Mouse (Mus musculus) heart, embryonic 14.5 days (tissue): Measurements from ENCODE around the gene Wnt9b. TPM values are rescaled to one million over a fixed set of nuclear protein-coding genes. Genes with fewer than 3 reads are reported as not detected.

ENCODE experiments used
- ATAC-seq: fragments of 200-750 bp; cut with Nextera tagmentation; 2 replicates; pipeline ENCODE4 v1.8.0; 2017; ENCODE audit warnings: low read depth, moderate TSS enrichment; ENCODE audit not compliant: insufficient number of reproducible peaks, insufficient read depth, low FRiP score
- H3K27ac ChIP-seq, 2 experiments: fragments of 200-500 bp in 1 of 2; fragments of 300-500 bp in 1 of 2; sonication (generic) in 1 of 2; replicated peaks in 1 of 2; 2 replicates each; pipeline ENCODE4 v1.5.1; 2012 to 2014; ENCODE audit warnings: low read depth in 2 of 2, low read length in 2 of 2, control low read depth in 1 of 2, mild to moderate bottlenecking in 1 of 2, mixed read lengths in 1 of 2; ENCODE audit not compliant: control insufficient read depth in 1 of 2, insufficient read depth in 1 of 2
- H3K27me3 ChIP-seq: fragments of 300-500 bp; sonication (generic); 2 replicates; pipeline ENCODE4 v1.6.1; 2014; ENCODE audit warnings: mild to moderate bottlenecking, low read length, control low read depth; ENCODE audit not compliant: control insufficient read depth, insufficient read depth
- H3K36me3 ChIP-seq: fragments of 300-500 bp; sonication (generic); 2 replicates; pipeline ENCODE4 v1.6.1; 2014; ENCODE audit warnings: mild to moderate bottlenecking, control low read depth, low read length, mixed read lengths; ENCODE audit not compliant: control insufficient read depth, insufficient read depth
- H3K4me1 ChIP-seq, 2 experiments: fragments of 200-500 bp in 1 of 2; fragments of 300-500 bp in 1 of 2; sonication (generic) in 1 of 2; 2 replicates each; pipeline ENCODE4 v1.6.1; 2012 to 2014; ENCODE audit warnings: low read length in 2 of 2, control low read depth in 1 of 2, mixed read lengths in 1 of 2; ENCODE audit not compliant: control insufficient read depth in 2 of 2, insufficient read depth in 2 of 2
- H3K4me2 ChIP-seq: fragments of 300-500 bp; sonication (generic); 2 replicates; pipeline ENCODE4 v1.6.1; 2014; ENCODE audit warnings: mild to moderate bottlenecking, low read length
- H3K4me3 ChIP-seq, 2 experiments: fragments of 200-500 bp in 1 of 2; fragments of 300-500 bp in 1 of 2; sonication (generic) in 1 of 2; 2 replicates each; pipeline ENCODE4 v1.5.1; 2012 to 2014; ENCODE audit warnings: low read length in 2 of 2, mild to moderate bottlenecking in 2 of 2, control low read depth in 1 of 2, low read depth in 1 of 2, moderate library complexity in 1 of 2; ENCODE audit not compliant: control insufficient read depth in 1 of 2, insufficient read depth in 1 of 2
- H3K9ac ChIP-seq: fragments of 300-500 bp; sonication (generic); 2 replicates; pipeline ENCODE4 v1.6.1; 2014; ENCODE audit warnings: mild to moderate bottlenecking, low read length
- H3K9me3 ChIP-seq: fragments of 300-500 bp; sonication (generic); 2 replicates; pipeline ENCODE4 v1.6.1; 2016; ENCODE audit warnings: low read length, control low read depth; ENCODE audit not compliant: control insufficient read depth
- WGBS: fragments of 180-500 bp; shearing (Covaris S2); extraction: QIAGEN DNeasy Blood & Tissue Kit; methylation state at CpG from one replicate; pipeline ENCODE4 v1.1.7; 2014; 5-methylcytosine and 5-hydroxymethylcytosine counted together
- polyA plus RNA-seq: library from polyadenylated mRNA; unstranded; fragments of >200 nt; fragmentation: Nextera tagmentation; extraction: Ambion mirVana; gene quantifications from 2 replicates; pipeline ENCODE4 v1.2.1, GENCODE M21; 2014

Wnt9b gene
- polyA plus RNA-seq, 1 experiment from 2014 or later: 0.45 TPM

DNA sequence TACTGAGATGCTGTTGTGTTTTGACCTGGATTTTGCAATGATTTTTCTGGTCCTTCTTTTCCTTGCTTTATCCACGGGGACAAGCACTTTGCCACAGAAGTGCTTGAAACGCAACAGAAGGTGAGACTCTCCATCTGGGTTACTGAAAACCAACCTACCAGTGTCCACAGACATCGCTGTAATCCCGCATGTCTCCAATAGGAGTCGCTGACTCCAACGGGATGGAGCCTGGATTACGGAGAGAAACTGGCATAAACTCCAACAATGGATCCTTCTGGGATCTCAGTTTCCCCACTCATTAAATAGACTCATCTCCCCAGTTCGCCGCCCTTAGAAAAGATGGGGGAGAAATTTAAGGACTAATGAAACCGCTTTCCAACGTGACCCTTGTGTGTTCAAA is 8.4 kb upstream of the Wnt9b start:
- Histone ChIP-seq H3K27ac (no peak overlapping the region), H3K4me1 (no peaks in the 10 kb centered on the region), H3K9ac (no peak overlapping the region), H3K9me3 (no peaks in the 10 kb centered on the region), H3K4me2 (no peak overlapping the region), H3K36me3 (no peaks in the 10 kb centered on the region), H3K4me3 (no peak overlapping the region), H3K27me3 (peaks cover 9% of the 10 kb centered on the region)
- WGBS: 40% methylated on average over 11 of the region's 11 CpGs
- ATAC-seq: no peak

GRCm38 (mm10) chr11:103750612-103751011 is 991 bp upstream of the Wnt9b start:
- H3K4me1 ChIP-seq: peaks cover 0 to 7% of the 10 kb centered on the region in 2 experiments; a peak in 2 of 4 replicates
- ATAC-seq: no peak
- WGBS: 64% methylated on average over 3 of the region's 3 CpGs

DNA sequence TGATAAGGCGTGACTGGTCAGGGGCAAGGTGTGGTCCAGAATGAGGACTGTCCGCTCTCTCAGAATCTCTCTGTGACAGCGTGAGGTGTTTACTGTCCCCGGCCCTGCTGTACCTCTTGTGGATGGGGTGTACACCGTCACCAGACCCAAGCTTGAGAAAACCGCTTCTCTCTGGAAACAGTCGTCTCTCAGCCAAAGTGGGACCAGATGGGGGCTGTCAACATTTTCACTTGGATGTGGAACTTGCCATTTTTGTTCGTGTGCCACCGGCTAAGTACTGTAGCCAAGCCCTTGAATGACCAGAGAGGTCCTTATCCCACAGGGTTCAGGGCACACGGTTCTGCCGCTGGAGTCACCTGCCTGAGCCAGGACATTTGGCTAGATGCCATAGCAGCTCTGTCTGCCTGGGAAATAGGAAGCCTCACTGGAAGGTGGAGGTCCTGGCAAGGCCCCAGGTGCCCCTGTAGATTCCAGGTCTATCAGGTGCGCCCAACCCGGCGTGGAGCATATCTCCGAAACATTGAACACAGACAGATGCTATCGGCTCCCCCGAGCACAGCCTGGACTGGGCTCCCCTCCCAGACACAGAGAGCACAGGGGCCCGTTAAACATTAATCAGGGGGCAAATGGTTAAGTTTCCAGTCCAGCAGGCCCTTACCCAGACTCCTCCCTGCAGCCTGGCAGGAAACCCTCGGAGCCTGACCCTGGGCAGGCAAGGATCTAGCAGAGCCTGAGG is 14.4 kb downstream of the Wnt9b start:
- no peak overlapping the region for H3K9ac ChIP-seq
- H3K27me3 ChIP-seq: no peaks in the 10 kb centered on the region
- WGBS: 66% methylated on average over 19 of the region's 19 CpGs
- peaks cover 4 to 6% of the 10 kb centered on the region in 2 experiments; a peak in 1 of 4 replicates for H3K4me1 ChIP-seq
- no peaks in the 10 kb centered on the region for H3K36me3 ChIP-seq
- ATAC-seq: no peak
- H3K4me3 ChIP-seq: no peak overlapping the region
- no peak overlapping the region for H3K27ac ChIP-seq
- no peak overlapping the region for H3K4me2 ChIP-seq
- no peaks in the 10 kb centered on the region for H3K9me3 ChIP-seq

More at GRCm38 (mm10) chr11:103750612-103751011, 991 bp upstream of the Wnt9b start:
- no peaks in the 10 kb centered on the region for H3K9me3 ChIP-seq
- H3K36me3 ChIP-seq: no peaks in the 10 kb centered on the region
- peaks cover 79% of the 10 kb centered on the region for H3K27me3 ChIP-seq
- no peak overlapping the region for H3K4me2 ChIP-seq
- H3K4me3 ChIP-seq: no peak overlapping the region
- no peak overlapping the region for H3K9ac ChIP-seq
- H3K27ac ChIP-seq: no peak overlapping the region

DNA sequence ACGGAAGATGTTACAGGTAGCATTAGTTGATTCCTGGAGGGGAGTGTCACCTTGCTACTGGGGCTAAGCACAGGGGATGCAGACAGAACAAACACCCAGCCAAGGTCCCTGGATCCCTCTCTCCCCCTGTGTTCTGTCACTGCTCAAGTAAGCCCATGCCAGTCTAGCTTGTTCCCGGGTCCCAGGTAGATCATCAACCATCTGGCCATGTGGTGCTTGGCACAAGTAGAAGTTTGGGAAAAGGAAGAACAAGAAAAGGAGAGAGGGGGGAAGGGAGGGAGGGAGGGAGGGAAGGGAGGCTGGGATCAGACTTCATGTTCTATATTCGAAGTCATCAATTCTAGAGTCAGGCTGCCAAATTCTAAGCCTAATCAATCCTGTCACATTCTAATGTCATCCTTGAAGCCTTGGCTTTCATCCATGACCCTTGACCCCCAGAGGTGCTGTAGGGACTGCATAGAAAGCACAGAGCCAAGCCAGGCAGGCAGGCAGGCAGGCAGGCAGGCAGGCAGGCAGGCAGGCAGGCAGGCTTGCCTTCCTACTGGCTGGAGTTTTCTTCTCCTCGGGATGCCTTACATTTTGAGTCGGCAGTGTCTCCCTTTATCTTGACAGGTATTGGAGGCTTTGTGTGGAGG is 15.1 kb downstream of the Wnt9b start:
- Histone ChIP-seq H3K4me2 (no peak overlapping the region), H3K4me1 (peaks cover 4 to 6% of the 10 kb centered on the region in 2 experiments; a peak in 1 of 4 replicates), H3K27ac (no peak overlapping the region), H3K9me3 (no peaks in the 10 kb centered on the region), H3K36me3 (no peaks in the 10 kb centered on the region), H3K4me3 (no peak overlapping the region), H3K27me3 (no peaks in the 10 kb centered on the region; the same call in 1 of the 2 replicates), H3K9ac (no peak overlapping the region)
- no peak for ATAC-seq
- WGBS: 54% methylated on average over 5 of the region's 5 CpGs

DNA sequence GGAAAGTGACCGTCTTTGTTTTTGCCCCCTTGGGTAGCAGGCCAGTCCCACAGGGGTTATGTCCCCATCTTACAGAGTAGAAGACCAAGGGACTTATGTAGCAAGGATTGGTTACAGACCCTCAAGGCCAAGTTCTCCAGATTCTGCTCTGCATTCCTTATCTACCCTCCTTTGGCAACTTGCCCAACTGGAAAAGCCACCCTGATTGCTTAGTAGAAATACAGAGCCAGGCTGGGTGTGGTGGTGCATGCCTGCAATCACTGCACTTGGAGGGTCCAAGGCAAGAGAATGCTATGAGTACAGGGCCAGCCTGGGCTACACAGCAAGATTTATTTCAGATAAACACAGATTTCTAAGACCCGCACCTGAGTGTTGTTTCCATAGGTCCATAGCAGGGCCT is 15.7 kb downstream of the Wnt9b start:
- no peaks in the 10 kb centered on the region for H3K36me3 ChIP-seq
- H3K9ac ChIP-seq: no peak overlapping the region
- peaks cover 4 to 6% of the 10 kb centered on the region in 2 experiments; a peak in 1 of 4 replicates for H3K4me1 ChIP-seq
- WGBS: 84% methylated on average over 2 of the region's 2 CpGs
- no peak overlapping the region for H3K4me2 ChIP-seq
- H3K4me3 ChIP-seq: no peak overlapping the region
- no peak overlapping the region for H3K27ac ChIP-seq
- H3K9me3 ChIP-seq: no peaks in the 10 kb centered on the region
- ATAC-seq: no peak
- no peaks in the 10 kb centered on the region; the same call in 1 of the 2 replicates for H3K27me3 ChIP-seq

- Histone ChIP-seq H3K9ac (no peak overlapping the region), H3K4me1 (peaks cover 4 to 6% of the 10 kb centered on the region in 2 experiments; a peak in 1 of 4 replicates), H3K27ac (no peak overlapping the region), H3K4me2 (no peak overlapping the region), H3K9me3 (no peaks in the 10 kb centered on the region), H3K36me3 (no peaks in the 10 kb centered on the region), H3K27me3 (no peaks in the 10 kb centered on the region; the same call in 1 of the 2 replicates), H3K4me3 (no peak overlapping the region)
- 74% methylated on average over 4 of the region's 4 CpGs for WGBS
- ATAC-seq: no peak
These were observed 16.6 kb downstream of the Wnt9b start for GRCm38 (mm10) chr11:103733069-103733468.

DNA sequence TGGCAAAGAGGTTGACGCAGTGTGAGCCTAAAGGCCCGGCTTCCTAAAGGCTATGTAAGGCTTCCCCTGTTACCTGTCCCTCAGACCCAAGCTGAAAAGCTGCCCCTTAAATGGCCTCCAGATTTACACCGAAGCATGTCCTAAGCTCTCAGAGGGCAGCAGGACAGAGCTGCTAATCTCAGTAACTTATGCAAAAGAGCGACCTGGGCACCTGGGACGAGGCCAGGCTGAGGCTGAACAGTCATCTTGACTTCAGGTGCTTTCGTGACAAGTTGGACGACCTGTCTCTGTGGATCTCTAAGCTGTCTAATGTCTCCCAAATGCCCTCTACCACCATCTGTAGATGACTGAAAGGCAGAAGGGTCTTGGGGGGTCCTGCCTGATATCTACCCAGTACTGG is 17.3 kb downstream of the Wnt9b start:
- ATAC-seq: no peak
- Histone ChIP-seq H3K27me3 (no peaks in the 10 kb centered on the region; the same call in 1 of the 2 replicates), H3K36me3 (no peaks in the 10 kb centered on the region), H3K9me3 (no peaks in the 10 kb centered on the region), H3K4me1 (peaks cover 4 to 6% of the 10 kb centered on the region in 2 experiments; a peak in 1 of 4 replicates), H3K9ac (no peak overlapping the region), H3K4me2 (no peak overlapping the region), H3K27ac (no peak overlapping the region), H3K4me3 (no peak overlapping the region)
- 79% methylated on average over 7 of the region's 7 CpGs for WGBS
